Mouse (Mus musculus) neural tube, embryonic 11.5 days (tissue): ENCODE measurements around the gene Msh4. TPM values are rescaled to one million over a fixed set of nuclear protein-coding genes. Genes with fewer than 3 reads are reported as not detected.

Experiments used
- ATAC-seq: fragments of 200-750 bp; cut with Nextera tagmentation; 2 replicates; pipeline ENCODE4 v1.8.0; 2017; ENCODE audit warnings: moderate number of reproducible peaks, mild to moderate bottlenecking, moderate TSS enrichment, moderate library complexity; ENCODE audit not compliant: insufficient read depth, low FRiP score, low TSS enrichment
- DNase-seq: peaks from one replicate; pipeline ENCODE4 v3.0.0-alpha.2; 2015; ENCODE audit warnings: low spot score
- H3K27ac ChIP-seq: fragments of 300-500 bp; sonication (generic); 2 replicates; pipeline ENCODE4 v1.5.1; 2014; ENCODE audit warnings: low read depth, mild to moderate bottlenecking, low read length
- H3K27me3 ChIP-seq: fragments of 300-500 bp; sonication (generic); 2 replicates; pipeline ENCODE4 v1.6.1; 2014; ENCODE audit warnings: mild to moderate bottlenecking, low read length, mixed read lengths; ENCODE audit not compliant: control insufficient read depth, insufficient read depth
- H3K36me3 ChIP-seq: fragments of 300-500 bp; sonication (generic); 2 replicates; pipeline ENCODE4 v1.6.1; 2014; ENCODE audit warnings: mild to moderate bottlenecking, low read length, moderate library complexity, mixed read lengths; ENCODE audit not compliant: control insufficient read depth, insufficient read depth
- H3K4me1 ChIP-seq: fragments of 300-500 bp; sonication (generic); 2 replicates; pipeline ENCODE4 v1.6.1; 2014; ENCODE audit warnings: low read length, mixed read lengths; ENCODE audit not compliant: control insufficient read depth, insufficient read depth
- H3K4me2 ChIP-seq: fragments of 300-500 bp; sonication (generic); 2 replicates; pipeline ENCODE4 v1.6.1; 2014; ENCODE audit warnings: low read depth, mild to moderate bottlenecking, moderate library complexity
- H3K4me3 ChIP-seq: fragments of 300-500 bp; sonication (generic); 2 replicates; pipeline ENCODE4 v1.5.1; 2014; ENCODE audit warnings: low read depth, low read length
- H3K9ac ChIP-seq: fragments of 300-500 bp; sonication (generic); 2 replicates; pipeline ENCODE4 v1.6.1; 2014; ENCODE audit warnings: mild to moderate bottlenecking, low read length
- H3K9me3 ChIP-seq: fragments of 300-500 bp; sonication (generic); 2 replicates; pipeline ENCODE4 v1.6.1; 2016; ENCODE audit warnings: low read length; ENCODE audit not compliant: control insufficient read depth
- WGBS: fragments of 180-500 bp; shearing (Covaris S2); extraction: QIAGEN DNeasy Blood & Tissue Kit; methylation state at CpG from one replicate; pipeline ENCODE4 v1.1.7; 2014; 5-methylcytosine and 5-hydroxymethylcytosine counted together
- polyA plus RNA-seq: library from polyadenylated mRNA; unstranded; fragments of >200 nt; fragmentation: Nextera tagmentation; extraction: Ambion mirVana; gene quantifications from 2 replicates; pipeline ENCODE4 v1.2.1, GENCODE M21; 2014

The Msh4 gene
- 0.07 and 0.12 TPM in 2 replicates for polyA plus RNA-seq

- no peak within 1 kb of the TSS for H3K27ac ChIP-seq
- no peak within 1 kb of the TSS for H3K4me3 ChIP-seq
- DNase-seq, result no peak
- no peak within 1 kb of the TSS for H3K4me2 ChIP-seq
- no peaks in the 10 kb centered on the region for H3K9me3 ChIP-seq
- H3K36me3 ChIP-seq, result peaks cover 18% of the 10 kb centered on the region
- H3K27me3 ChIP-seq, result no peaks in the 10 kb centered on the region
- H3K4me1 ChIP-seq, result peaks cover 7% of the 10 kb centered on the region
- WGBS, result 86% methylated on average over 9 of the region's 9 CpGs
- ATAC-seq, result peak; percentile 20; the same call in 1 of the 2 replicates
- no peak within 1 kb of the TSS for H3K9ac ChIP-seq
These were observed at the start of gene Msh4 for GRCm38 (mm10) chr3:153906136-153906871. TSS of gene Msh4 (minus strand) at chr3:153906138.

- H3K9ac ChIP-seq, result no peak overlapping the region
- no peak overlapping the region for H3K4me2 ChIP-seq
- H3K9me3 ChIP-seq, result no peaks in the 10 kb centered on the region
- H3K27ac ChIP-seq, result no peak overlapping the region
- no peaks in the 10 kb centered on the region for H3K27me3 ChIP-seq
- no peaks in the 10 kb centered on the region for H3K36me3 ChIP-seq
- ATAC-seq (no peak), DNase-seq (no peak)
- no peaks in the 10 kb centered on the region; the same call in 1 of the 2 replicates for H3K4me1 ChIP-seq
- 84% methylated on average over 2 of the region's 2 CpGs for WGBS
- no peak overlapping the region for H3K4me3 ChIP-seq
These were observed 42.2 kb upstream of the Msh4 start for GRCm38 (mm10) chr3:153948176-153948575.

- H3K4me2 ChIP-seq, result no peak overlapping the region
- 82% methylated on average over 4 of the region's 4 CpGs for WGBS
- no peak overlapping the region for H3K9ac ChIP-seq
- DNase-seq (no peak), ATAC-seq (no peak)
- H3K36me3 ChIP-seq, result no peaks in the 10 kb centered on the region
- H3K4me1 ChIP-seq, result peaks cover 3% of the 10 kb centered on the region
- no peak overlapping the region for H3K27ac ChIP-seq
- H3K9me3 ChIP-seq, result no peaks in the 10 kb centered on the region
- H3K27me3 ChIP-seq, result no peaks in the 10 kb centered on the region
- no peak overlapping the region for H3K4me3 ChIP-seq
These were observed 41.3 kb upstream of the Msh4 start for GRCm38 (mm10) chr3:153947271-153947670.

GRCm38 (mm10) chr3:153944335-153944990, 38.5 kb upstream of the Msh4 start, which contains the start of gene Acadm:
TSS of gene Acadm (minus strand) at chr3:153944632.
- Histone ChIP-seq H3K4me1 (peaks cover 3% of the 10 kb centered on the region), H3K27me3 (no peaks in the 10 kb centered on the region), H3K36me3 (no peaks in the 10 kb centered on the region), H3K4me2 (peak within 1 kb of the TSS; percentile 72), H3K9me3 (no peaks in the 10 kb centered on the region), H3K4me3 (peak within 1 kb of the TSS; percentile 55), H3K9ac (peak within 1 kb of the TSS; percentile 57), H3K27ac (peak within 1 kb of the TSS; percentile 49; the same call in 1 of the 2 replicates)
- under 1% methylated on average over 39 of the region's 41 CpGs for WGBS
- DNase-seq (peak; percentile 98), ATAC-seq (peak; percentile 98)

GRCm38 (mm10) chr3:153943901-153944334, 38.0 kb upstream of the Msh4 start:
- Histone ChIP-seq H3K9me3 (no peaks in the 10 kb centered on the region), H3K36me3 (no peaks in the 10 kb centered on the region), H3K4me2 (peak overlapping the region; percentile 72), H3K4me3 (peak overlapping the region; percentile 55), H3K4me1 (peaks cover 3% of the 10 kb centered on the region), H3K9ac (peak overlapping the region; percentile 57), H3K27ac (peak overlapping the region; percentile 49; the same call in 1 of the 2 replicates), H3K27me3 (no peaks in the 10 kb centered on the region)
- WGBS, result under 1% methylated on average over 17 of the region's 19 CpGs
- ATAC-seq, result no peak; the same call in 1 of the 2 replicates
- DNase-seq, result no peak

- H3K9ac ChIP-seq, result no peak overlapping the region; the same call in 1 of the 2 replicates
- WGBS, result 51% methylated on average over 12 of the region's 12 CpGs
- H3K4me1 ChIP-seq, result peaks cover 3% of the 10 kb centered on the region
- no peaks in the 10 kb centered on the region for H3K27me3 ChIP-seq
- no peak overlapping the region for H3K27ac ChIP-seq
- no peak for ATAC-seq
- H3K4me2 ChIP-seq, result peak overlapping the region; percentile 72
- DNase-seq, result no peak
- peak overlapping the region; percentile 55 for H3K4me3 ChIP-seq
- H3K36me3 ChIP-seq, result no peaks in the 10 kb centered on the region
- H3K9me3 ChIP-seq, result no peaks in the 10 kb centered on the region
These were observed 37.2 kb upstream of the Msh4 start for GRCm38 (mm10) chr3:153943003-153943640.

GRCm38 (mm10) chr3:153941613-153942012, 35.7 kb upstream of the Msh4 start:
- Histone ChIP-seq H3K36me3 (no peaks in the 10 kb centered on the region), H3K9ac (no peak overlapping the region), H3K4me2 (no peak overlapping the region), H3K4me1 (peaks cover 3% of the 10 kb centered on the region), H3K27ac (no peak overlapping the region), H3K27me3 (no peaks in the 10 kb centered on the region), H3K9me3 (no peaks in the 10 kb centered on the region), H3K4me3 (no peak overlapping the region)
- no peak for ATAC-seq
- no peak for DNase-seq
- 96% methylated on average over 13 of the region's 13 CpGs for whole genome bisulfite sequencing

- H3K4me1 ChIP-seq, result peaks cover 3% of the 10 kb centered on the region
- WGBS, result 95% methylated on average over 9 of the region's 9 CpGs
- 0 out of 2 replicates have a peak, but pooled peaks cover 3% of the 10 kb centered on the region for H3K36me3 ChIP-seq
- no peak overlapping the region for H3K9ac ChIP-seq
- ATAC-seq, result no peak
- no peaks in the 10 kb centered on the region for H3K27me3 ChIP-seq
- no peak overlapping the region for H3K4me3 ChIP-seq
- H3K9me3 ChIP-seq, result no peaks in the 10 kb centered on the region
- H3K27ac ChIP-seq, result no peak overlapping the region
- H3K4me2 ChIP-seq, result no peak overlapping the region
- DNase-seq, result no peak
These were observed 34.5 kb upstream of the Msh4 start for GRCm38 (mm10) chr3:153940486-153940885.
